Mouse (Mus musculus) brain, embryonic 18.5 days (tissue): ENCODE data around the gene Gm49711.

Source experiments
- DNase-seq: peaks from one replicate; pipeline ENCODE4 v3.0.0-alpha.2; 2012; ENCODE audit warnings: low read depth, low spot score

Gene Gm49711

DNA sequence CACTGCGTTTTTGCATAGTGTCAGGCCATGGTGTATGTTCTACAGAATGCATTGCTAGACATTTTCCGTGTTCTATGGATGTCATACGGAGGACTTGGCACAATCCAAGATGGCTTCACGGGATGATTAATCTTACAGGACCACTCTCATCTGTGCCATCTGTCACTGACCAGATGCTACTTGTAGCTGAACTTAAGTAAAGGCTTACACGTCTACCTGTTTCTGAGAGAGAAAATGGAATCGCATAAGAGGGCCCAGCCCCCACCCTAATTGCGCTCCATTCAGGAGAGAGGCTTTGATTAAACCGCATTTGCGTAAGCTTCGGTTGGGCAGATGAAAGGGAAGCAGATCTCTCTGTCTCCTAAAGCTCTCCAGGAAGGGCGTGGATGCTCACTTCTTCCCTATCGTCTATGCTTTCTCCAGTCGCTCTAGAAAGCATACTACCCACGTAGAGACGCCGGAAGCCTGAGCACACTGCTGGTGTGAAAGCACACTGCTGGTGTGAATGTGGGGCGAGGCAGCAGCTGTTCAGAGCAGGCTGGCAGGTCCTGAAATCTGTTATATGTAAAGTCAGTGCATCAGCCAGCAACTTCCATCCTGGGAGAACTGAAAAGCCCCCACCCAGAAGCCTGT is 62.9 kb downstream of the Gm49711 start:
- no peak for DNase-seq

DNA sequence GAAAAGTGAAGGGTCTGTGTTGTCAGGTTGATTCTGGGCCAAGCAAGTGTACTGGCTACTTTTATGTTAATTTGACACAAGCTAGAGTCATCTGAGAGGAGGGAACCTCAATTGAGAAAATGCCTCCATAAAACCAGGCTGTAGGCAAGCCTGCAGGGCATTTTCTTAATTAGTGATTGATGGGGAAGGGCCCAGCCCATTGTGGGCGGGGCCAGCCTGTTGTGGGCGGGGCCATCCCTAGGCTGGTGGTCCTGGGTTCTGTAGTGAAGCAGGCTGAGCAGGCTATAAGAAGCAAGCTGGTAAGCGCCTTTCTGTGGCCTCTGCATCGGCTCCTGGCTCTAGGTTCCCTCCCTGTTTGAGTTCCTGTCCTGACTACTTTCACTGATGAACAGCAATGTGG is 69.1 kb downstream of the Gm49711 start:
- DNase-seq: no peak

DNA sequence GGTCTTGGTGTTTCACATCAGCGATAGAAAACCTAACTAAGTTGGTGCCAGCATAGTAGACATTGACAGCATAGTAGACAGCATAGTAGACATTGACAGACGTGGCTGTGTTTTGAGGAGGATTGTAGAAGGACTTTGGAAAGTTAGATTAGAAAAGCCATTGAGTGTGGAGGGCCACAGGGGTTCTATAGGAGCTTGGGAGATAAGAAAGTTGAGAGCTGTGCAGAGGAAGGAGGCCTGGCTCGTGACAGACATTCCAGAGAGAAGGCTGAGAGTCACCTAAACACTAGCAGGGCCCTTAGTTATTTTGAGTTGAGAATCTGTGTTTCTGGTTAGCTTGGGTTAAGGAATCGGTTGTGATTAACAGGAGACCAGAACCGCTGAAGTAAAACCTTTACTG is 69.5 kb downstream of the Gm49711 start:
- no peak for DNase-seq

DNA sequence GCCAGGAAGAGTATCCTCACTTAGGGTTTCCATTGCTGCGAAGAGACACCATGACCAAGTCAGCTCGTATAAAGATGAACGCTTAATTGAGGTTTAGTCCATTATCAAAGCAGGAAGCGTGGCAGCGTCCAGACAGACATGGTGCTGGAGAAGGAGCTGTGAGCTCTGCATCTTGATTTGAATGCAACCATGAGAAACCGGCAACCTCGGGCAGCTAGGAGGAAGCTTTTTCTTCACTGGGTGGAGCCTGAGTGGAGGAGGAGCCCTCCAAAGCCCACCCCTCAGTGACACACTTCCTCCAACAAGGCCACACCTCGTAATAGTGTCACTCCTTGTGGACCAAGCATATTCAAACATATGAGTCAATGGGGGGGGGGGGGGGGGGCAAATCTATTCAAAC is 71.7 kb downstream of the Gm49711 start:
- no peak for DNase-seq

DNA sequence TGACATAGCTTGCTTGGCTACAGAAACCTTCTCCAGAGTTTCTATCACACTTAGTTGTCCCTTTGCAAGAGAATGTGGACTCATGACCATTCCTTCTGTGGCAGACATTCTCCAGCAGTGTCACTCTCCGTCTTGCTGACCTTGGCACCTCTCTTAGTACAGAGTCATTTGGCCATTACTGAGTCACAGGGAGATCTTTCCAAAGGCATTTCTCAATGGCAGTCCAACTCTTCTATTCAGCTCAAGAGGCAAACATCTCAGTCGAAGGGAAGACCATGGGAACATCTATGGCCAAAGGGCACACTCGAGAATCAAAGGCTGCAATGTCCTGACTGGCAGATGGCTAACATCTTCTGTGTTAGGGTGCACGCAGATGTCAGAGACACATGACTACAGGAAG is 74.4 kb downstream of the Gm49711 start:
- DNase-seq: no peak

DNA sequence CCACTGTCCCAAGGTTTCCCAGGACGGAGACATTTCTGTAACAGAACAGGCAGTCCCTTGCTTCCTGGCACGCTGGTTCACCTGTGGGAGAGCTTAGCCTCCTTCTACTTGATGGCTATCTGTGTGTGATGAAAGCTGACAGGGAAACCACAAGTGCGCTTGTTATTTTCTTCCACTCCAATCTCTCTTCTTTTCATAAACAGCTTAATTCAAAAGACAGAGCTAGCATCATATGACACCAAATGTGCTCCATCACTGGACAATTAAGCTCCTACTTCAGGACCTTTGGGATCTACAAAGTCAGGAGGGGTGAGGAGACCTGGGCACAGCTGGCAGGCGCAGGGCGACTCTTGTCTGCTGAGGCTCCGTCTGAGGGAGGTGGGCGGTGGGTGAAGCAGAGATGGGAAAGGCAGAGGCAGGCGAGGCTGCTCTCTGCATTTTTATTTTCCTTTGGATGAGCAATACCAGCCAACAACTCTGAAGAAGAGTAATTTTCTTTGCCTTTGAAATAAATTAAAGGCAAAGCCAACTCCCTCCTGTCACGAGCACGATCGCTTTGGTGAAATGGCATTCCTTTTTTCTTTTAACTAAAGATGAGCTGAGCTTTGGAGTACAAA is 76.1 kb downstream of the Gm49711 start:
- DNase-seq: no peak

DNA sequence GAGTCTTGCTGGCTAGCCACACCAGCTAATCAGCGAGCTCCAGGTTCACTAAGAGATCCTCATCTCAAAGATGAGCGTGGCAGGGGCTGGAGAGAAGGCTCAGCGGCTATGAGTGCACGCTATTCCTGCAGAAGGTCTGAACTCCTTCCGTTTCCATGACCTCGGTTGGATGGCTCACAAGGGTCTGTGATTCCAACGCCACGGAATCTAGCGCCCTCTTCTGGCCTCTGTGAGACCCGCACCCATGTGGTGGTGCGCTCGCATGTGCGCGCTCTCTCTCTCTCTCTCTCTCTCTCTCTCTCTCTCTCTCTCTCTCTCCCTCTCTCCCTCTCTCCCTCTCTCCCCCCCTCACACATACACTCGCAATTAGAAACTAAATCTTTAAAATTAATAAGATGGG is 78.2 kb downstream of the Gm49711 start:
- no peak for DNase-seq

DNA sequence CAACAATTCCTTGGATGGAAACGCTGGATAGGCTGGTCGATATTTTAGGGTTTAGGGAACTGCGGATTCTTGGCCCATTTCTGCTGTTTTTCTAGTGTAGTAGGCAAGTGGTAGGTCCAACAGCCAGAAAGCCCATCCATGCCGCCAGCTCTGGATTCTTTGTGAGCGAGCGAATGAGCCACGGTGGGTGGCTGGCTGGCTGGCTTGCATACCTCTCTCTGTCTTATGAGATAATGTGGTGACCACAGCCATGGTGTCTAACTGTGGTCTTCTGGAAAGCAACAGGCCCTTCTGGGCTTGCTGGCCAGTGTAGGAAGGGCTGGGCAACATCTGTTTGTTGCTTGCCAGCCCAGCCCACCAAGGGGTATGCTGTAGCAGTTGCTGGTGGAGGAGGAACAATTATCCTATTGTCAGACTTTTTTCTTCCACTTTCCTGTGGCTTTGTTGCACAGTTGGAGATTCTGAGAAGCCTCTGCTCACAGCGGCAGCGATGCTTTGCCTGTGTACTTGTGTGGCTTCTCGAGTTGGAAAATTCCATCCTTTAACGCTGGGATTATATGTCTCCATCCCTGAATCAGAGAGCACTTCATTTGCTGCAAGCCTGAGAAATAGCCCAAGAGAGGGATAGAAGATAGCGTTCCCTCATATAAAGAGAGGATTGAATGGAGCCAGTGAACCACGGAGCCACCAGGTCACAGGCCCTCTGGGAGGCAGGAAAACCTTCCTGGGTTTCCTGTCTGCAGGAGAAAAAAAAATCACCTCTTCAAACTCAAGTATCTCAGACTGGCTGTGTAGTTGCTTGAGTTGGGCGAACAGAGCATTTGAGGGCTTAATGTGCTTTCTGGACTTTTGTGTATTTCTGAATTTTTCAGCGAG is 81.5 kb downstream of the Gm49711 start:
- no peak for DNase-seq

DNA sequence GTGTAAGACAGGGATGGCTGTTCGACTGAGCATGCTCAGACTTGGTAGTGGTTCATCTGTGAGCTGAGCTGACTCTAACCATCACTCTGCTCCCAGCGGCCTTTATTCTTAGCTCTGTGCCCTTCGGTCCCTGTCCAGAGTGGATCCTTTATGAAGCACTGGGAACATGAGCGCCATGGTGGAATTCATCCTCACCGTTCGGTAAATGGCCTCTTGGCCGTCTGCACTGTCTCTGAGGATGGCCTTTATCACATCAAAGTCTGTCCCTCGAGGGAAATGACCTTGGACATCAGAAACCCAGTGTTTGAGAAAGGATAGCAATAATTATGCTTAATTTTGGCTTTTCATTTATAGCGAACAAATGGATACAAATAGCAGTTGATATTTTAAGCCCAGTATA is 82.2 kb downstream of the Gm49711 start:
- no peak for DNase-seq

DNA sequence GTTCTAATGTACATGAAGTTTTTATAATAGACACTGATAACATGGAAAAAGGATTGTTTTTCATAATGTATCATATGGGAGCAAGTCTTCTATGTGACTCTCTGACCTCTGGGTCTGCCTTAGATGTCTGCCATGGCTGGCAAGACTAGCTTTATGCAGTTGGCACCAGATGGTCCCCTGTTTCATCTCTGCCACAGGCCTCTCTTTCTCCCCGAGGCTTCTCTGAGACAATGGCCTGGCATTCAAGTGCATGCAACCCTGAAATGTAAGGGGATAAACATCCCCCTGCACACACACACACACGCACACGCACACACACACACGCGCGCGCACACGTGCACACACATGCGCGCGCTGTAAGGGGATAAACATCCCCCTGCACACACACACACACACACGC is 82.9 kb downstream of the Gm49711 start:
- no peak for DNase-seq

DNA sequence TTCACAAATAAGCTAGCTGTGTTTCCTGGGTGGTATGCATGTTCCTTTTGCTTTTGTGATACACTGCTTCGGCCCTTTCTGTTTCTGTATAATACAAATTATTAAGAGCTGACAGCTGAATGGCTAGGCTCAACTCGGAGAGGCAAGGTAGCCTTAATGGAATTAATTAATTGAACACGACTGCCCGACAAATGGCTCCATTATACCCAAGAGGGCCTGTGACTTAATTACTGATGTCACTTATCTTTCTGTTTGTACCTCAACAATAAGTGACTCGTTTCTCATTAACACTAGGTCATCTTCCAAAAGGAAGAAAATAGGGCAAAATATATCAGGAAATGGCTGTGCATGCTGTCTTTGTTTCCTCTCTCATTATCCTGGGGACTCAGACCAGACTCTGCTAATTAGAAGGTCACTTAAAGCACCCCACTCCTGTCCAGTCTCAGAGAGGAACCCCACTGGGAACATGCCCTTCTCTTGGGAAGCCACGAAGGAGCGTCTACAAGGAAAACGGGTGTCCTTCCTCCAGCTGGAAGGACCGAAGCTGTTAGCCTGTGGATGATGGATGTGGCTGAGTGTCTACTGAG is 84.4 kb downstream of the Gm49711 start:
- DNase-seq: no peak

DNA sequence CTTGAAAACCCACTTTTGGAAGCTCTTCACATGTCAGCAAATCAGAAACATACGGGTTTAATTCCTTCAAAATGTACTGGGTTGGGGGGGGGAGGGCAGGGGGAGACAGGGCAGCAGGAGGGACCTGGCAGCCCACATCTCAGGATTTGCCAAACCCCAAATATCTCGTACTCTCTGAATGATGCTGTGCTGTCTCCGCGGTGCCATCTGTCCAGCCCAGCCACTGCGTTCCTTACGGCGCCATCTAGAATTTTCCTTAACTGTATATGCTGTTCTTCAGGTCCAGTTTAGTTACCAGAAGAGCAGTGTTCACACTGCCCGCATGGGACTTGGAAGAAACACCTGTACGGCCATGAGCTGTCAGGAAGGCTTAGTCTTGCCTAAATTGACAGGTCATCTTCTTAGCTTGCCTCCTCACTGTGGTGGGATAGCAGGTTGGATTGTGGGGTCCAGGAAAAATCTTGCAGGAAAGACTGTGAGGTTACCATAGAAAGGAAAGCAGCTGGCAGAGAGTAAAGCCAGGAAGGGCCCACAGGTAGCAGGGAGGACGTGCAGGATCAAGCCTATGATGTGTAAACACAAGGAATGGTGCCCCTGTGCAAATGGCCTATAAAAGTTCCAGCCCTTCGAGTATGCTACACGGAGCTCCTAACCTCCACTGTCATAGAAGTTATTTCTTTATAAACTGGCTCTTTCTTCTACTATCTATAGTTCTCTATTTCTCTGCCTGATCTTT is 89.7 kb downstream of the Gm49711 start:
- DNase-seq: no peak

DNA sequence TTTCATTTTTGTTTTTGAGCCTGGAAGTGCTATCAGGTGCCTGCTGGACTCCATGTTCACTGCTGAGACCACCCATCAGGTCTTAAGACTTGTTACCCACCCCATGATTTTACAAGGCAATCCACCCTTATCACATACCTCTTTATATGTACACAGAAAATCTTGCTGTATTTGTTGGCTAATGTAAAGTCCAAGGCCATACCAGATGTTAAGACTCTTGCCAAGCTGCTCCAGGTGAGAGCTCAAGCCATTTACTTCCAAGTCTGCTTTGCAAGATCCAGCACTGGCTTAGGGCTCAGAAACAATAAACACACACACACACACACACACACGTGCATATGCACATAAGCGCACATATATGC is 90.2 kb downstream of the Gm49711 start:
- DNase-seq: no peak

DNA sequence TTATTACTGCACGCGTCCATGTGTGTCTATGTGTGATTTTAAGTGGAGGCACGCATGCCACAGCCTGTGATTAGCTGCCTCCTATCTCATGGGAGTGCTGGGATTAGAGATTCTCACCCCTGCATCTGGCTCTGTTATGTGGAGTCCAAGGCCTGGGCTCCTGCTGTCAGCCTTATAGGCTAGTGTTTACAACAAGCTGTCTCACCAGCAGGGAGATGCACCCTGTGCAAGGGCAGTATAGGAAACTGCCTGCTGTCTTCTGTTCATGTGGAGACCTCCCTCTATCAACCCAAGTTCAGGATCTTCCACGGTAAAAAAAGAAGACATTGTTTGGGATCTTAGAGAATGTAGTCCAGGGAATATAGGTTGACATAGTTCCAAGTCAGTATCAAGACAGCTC is 92.9 kb downstream of the Gm49711 start:
- DNase-seq: no peak

DNA sequence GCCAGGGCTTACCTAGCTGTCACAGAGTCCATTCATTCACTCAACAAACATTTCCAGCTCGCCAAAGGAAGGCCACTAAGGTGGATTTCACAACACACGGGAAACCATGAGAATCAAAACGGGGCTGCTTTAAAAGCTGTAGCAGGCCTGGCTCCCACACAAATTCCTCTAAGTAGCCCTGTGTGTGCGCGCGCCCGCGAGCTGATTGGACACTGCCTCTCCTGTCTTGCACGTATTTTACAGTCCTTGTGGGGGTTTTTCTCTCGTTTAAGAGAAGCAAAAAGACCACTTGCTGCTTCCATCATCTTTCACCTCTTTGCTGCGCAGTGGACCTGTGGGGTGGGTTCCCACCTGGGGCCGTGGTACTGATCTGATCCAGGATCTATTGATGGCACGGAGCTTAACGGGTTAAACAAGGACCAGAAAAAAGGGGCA is 99.9 kb downstream of the Gm49711 start:
- DNase-seq: no peak

DNA sequence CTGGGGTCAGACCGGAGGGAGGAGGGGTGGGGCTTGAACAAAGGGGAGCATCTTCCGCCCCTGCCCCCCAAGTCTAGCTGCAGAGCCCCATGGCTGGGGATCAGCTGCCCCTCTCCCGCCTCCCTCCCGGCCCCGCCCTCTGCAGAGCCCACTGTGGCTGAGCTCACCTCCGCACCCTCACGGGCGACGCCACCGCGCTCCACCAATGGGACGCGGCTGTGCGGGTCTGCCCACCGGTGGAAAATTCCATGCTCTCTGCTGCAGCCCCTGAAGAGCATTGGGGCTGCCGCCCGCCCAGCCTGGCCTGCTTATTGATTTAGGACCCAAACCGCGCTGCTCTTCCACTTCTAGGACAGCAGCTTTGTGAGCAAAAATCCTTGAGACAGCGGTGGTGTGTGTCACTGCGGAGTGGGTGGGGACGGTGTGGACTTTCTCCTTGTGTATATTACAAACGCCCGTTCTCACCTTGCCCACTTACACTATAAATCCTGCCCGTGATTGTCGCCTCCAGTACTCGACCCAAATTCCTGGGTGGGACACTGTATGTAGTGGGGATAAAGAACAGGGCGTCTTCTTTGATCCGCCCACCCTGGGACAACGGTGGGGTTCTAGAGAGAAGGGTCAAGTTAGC is 100.5 kb downstream of the Gm49711 start:
- peak; percentile 62 for DNase-seq

DNA sequence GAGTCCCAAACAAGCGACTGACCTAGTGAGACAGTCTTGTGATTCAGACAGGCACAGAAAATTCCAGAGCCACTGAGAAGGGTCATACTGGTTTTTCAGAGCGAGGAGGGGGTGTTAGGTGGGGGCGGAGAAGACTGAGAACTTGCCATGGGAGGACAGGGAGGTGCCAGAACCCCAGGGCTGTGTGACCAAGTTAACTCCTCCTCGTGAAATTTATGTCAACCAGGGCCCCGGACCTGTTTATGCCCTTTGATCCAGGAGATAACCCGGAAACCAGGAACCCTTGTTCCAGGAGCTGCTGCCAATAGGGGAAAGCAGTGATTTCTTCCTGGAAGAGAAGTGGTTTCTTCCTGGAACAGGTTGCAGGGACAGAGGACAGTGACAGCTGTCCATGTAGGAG is 101.0 kb downstream of the Gm49711 start:
- DNase-seq: no peak

DNA sequence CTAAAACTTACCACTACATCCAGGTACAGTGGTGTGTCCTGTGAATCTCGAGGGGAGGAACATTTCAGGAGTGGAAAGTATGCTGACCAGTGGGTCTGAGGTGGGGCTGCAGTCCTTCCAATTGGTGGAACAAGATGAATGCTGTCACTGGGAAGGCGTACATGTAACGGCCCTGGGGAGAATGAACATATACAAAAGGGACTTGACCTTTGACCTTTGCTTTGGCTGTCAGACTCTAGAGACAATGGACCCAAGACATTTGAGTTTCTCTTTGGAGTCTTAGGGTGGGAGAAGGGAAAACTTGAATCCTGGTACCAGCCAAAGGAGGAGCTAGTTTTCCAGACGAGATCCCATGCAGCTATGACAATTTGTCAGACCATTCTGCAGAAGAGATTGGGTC is 104.2 kb downstream of the Gm49711 start:
- no peak for DNase-seq

DNA sequence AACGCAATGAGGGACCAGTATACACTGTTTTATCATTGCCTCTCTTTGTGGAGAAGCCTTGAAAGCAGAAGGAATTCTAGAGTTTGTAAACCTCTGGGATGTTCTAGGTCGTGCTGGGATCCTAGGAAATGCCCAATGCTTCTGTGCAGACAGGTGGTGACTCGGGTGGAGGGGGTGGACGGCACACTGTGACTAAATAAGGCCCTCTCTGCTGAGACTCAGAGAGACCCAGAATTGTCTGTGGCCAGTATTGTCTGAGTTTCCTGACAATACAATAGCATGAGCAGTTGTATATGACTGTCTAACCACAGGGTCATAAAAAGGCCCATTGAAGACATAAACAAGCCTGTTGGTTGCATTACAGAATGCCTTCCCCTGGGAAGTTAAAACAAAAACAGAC is 105.4 kb downstream of the Gm49711 start:
- DNase-seq: no peak

DNA sequence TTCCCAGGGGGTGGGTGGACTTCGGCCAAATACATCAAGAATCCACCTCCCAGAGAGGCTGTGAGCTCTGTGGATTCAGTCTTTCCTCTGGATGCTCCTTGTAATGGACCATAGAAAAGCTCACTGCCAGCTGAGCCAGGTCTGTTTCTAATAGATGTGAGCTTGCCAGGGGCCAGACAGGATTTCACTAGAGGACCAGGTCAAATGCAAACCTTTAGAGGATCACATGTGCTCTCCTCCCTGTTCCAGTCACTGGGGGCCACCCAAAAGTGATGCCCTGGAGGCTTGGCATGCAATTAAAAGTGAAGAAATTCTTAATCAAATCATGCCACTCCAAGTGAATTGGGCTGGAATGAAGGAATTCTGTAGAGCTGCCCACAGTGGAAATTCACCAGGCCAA is 117.9 kb downstream of the Gm49711 start:
- no peak for DNase-seq

DNA sequence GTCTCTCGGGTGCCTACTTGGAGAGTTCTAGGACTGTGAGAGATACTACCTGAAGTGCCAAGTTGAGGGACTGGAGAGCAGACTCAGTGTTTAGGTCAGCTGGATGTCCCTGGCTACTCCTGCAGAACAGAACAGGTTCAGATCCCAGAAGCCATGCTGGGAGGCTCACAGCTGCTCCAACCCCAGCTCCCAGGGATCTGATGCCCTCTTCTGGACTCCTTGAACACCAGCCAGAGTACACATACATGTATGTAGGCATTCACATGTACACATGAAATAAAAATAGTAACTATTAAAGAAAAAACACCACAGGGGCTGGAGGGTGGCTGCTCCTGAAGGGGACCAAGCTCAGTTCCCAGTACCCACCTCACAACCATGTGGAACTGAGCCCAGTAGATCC is 119.6 kb downstream of the Gm49711 start:
- no peak for DNase-seq
